Mouse (Mus musculus): ENCODE data around the gene Pfdn6. TPM values are rescaled to one million over a fixed set of nuclear protein-coding genes. Genes with fewer than 3 reads are reported as not detected.
"Not testable (repeated sequence)": the region's sequence is repeated elsewhere in the genome, so short reads cannot be mapped to it uniquely, and the experiment has no call there.

Pfdn6 gene
- 10 to 100 TPM; 62.7 to 73.7 TPM for total RNA-seq (2021)
- long read RNA-seq, experiment 1, transcript Pfdn6-201 (4 exons, 807 nt) = major isoform, 27 of 30 reads
- long read RNA-seq, experiment 1, partial matches to known transcripts = 0 of 30 reads
- long read RNA-seq, experiment 1, other reads (novel, unspliced or antisense) = 1 of 30 reads
- long read RNA-seq, experiment 2, transcript Pfdn6-201 (4 exons, 807 nt) = major isoform, 21 of 23 reads
- long read RNA-seq, experiment 2, partial matches to known transcripts = 0 of 23 reads
- long read RNA-seq, experiment 2, other reads (novel, unspliced or antisense) = 2 of 23 reads

- intact Hi-C loops (cut with DNase I) = no loop called here
- peak; percentile 86 to 92 for DNase-seq
These were observed at the start of gene Pfdn6, which contains the start of gene Wdr46 for GRCm38 (mm10) chr17:33940206-33940805. Gene Pfdn6 (minus strand): TSS chr17:33940343. Gene Wdr46 (plus strand): TSS chr17:33940660.

- intact Hi-C loops (cut with DNase I) = loop anchor here (1.0 kb wide), 1 partner anchor 14 kb away; no protein-coding TSS in a partner anchor
- peak; percentile 68 to 77 for DNase-seq
These were observed 42.0 kb upstream of the Pfdn6 start for GRCm38 (mm10) chr17:33982136-33982535.

- intact Hi-C loops (cut with DNase I) = not testable (repeated sequence)
- DNase-seq = peak; percentile 83 to 88
These were observed 41.2 kb upstream of the Pfdn6 start for GRCm38 (mm10) chr17:33981192-33981909.

GRCm38 (mm10) chr17:33980181-33981035, 40.3 kb upstream of the Pfdn6 start:
- DNase-seq = no peak

GRCm38 (mm10) chr17:33979512-33980050, 39.4 kb upstream of the Pfdn6 start:
- intact Hi-C loops (cut with DNase I) = no loop called here
- no peak for DNase-seq

More at GRCm38 (mm10) chr17:33980181-33981035, 40.3 kb upstream of the Pfdn6 start:
- intact Hi-C loops (cut with DNase I) = no loop called here

- peak; percentile 69 to 74 for DNase-seq
- intact Hi-C loops (cut with DNase I) = no loop called here
These were observed 38.5 kb upstream of the Pfdn6 start for GRCm38 (mm10) chr17:33978631-33979031.

GRCm38 (mm10) chr17:33977861-33978557, 37.9 kb upstream of the Pfdn6 start:
- intact Hi-C loops (cut with DNase I) = no loop called here
- DNase-seq = no peak

GRCm38 (mm10) chr17:33973572-33973971, 33.4 kb upstream of the Pfdn6 start:
- DNase-seq = no peak
- intact Hi-C loops (cut with DNase I) = no loop called here

GRCm38 (mm10) chr17:33972691-33973090, 32.5 kb upstream of the Pfdn6 start:
- DNase-seq = peak in 1 of 2 experiments; percentile 52
- intact Hi-C loops (cut with DNase I) = no loop called here

GRCm38 (mm10) chr17:33969394-33969793, 29.3 kb upstream of the Pfdn6 start:
- intact Hi-C loops (cut with DNase I) = loop anchor here (1.0 to 5.0 kb wide), 2 partner anchors 33 to 1333 kb away; partner anchors contain the start of gene H2-K1
- no peak for DNase-seq

GRCm38 (mm10) chr17:33968927-33969326, 28.8 kb upstream of the Pfdn6 start:
- intact Hi-C loops (cut with DNase I) = loop anchor here (1.0 to 5.0 kb wide), 3 partner anchors 13 to 1333 kb away; partner anchors contain the start of gene H2-K1
- DNase-seq = peak in 1 of 2 experiments; percentile 44

- intact Hi-C loops (cut with DNase I) = loop anchor here (1.0 to 5.0 kb wide), 2 partner anchors 14 to 34 kb away; partner anchors contain the start of gene H2-K1
- peak; percentile 78 to 85 for DNase-seq
These were observed 28.3 kb upstream of the Pfdn6 start for GRCm38 (mm10) chr17:33968489-33968888.

- intact Hi-C loops (cut with DNase I) = loop anchor here (1.0 to 5.0 kb wide), 2 partner anchors 36 to 1337 kb away; partner anchors contain the start of gene H2-K1
These were observed 25.9 kb upstream of the Pfdn6 start for GRCm38 (mm10) chr17:33965846-33966550.

GRCm38 (mm10) chr17:33965082-33965845, 25.1 kb upstream of the Pfdn6 start:
- no peak for DNase-seq
- intact Hi-C loops (cut with DNase I) = loop anchor here (5.0 kb wide), 1 partner anchor 37 kb away; the partner anchor contains the start of gene H2-K1

More at GRCm38 (mm10) chr17:33965846-33966550, 25.9 kb upstream of the Pfdn6 start:
- no peak for DNase-seq

- DNase-seq = no peak
- intact Hi-C loops (cut with DNase I) = no loop called here
These were observed 22.7 kb upstream of the Pfdn6 start for GRCm38 (mm10) chr17:33962876-33963275.

GRCm38 (mm10) chr17:33959948-33960347, 19.8 kb upstream of the Pfdn6 start:
- intact Hi-C loops (cut with DNase I) = loop anchor here (5.0 kb wide), 1 partner anchor 62 kb away; the partner anchor contains the start of gene Ring1
- no peak for DNase-seq

- intact Hi-C loops (cut with DNase I) = loop anchor here (5.0 kb wide), 1 partner anchor 63 kb away; the partner anchor contains the start of gene Ring1
These were observed 19.0 kb upstream of the Pfdn6 start for GRCm38 (mm10) chr17:33959135-33959534.

More at GRCm38 (mm10) chr17:33959135-33959534, 19.0 kb upstream of the Pfdn6 start:
- DNase-seq = no peak

All from heart, postnatal 14 days (tissue).